Mouse (Mus musculus): ENCODE data around the gene Rap1gap. TPM values are rescaled to one million over a fixed set of nuclear protein-coding genes. Genes with fewer than 3 reads are reported as not detected.

Rap1gap gene
- total RNA-seq, 2 experiments from 2014 or later: 263 to 318 TPM

GRCm38 (mm10) chr4:137682961-137683453 is 18.5 kb downstream of the Rap1gap start:
- intact Hi-C loops (cut with DNase I): no loop called here
- no peak for DNase-seq (ENCODE audit: low spot score in 2 of 2)

DNA sequence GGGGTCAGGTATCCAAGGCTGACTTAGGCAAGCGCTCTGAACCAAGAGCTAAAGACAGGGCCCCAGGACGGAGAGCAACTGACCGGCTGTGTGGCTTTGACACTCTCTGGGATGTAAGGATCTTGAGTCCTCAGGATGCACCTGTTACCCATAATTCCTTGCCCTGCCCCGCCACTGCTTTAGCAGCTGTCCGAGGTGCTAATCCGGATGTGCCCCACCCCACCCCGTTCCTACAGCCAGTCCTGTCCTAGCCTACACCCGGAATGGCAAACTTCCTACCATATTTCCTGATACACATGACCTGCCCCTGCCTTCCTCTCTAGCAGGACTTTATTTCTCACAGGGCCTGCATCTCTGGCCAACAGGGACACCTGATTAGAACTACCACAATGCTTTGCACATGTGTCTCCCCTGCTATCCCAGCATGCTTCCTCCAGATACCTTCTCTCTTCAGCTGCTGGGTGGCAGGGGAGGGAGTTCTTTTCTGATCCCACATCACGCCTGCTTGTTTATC is 20.4 kb downstream of the Rap1gap start:
- intact Hi-C loops (cut with DNase I): loop anchor here (5.0 kb wide), 1 partner anchor 152 kb away; no protein-coding TSS in a partner anchor
- DNase-seq (ENCODE audit: low spot score in 2 of 2): no peak

GRCm38 (mm10) chr4:137686303-137686702 is 21.8 kb downstream of the Rap1gap start:
- no peak for DNase-seq (ENCODE audit: low spot score in 2 of 2)
- intact Hi-C loops (cut with DNase I): loop anchor here (5.0 kb wide), 1 partner anchor 151 kb away; no protein-coding TSS in a partner anchor

DNA sequence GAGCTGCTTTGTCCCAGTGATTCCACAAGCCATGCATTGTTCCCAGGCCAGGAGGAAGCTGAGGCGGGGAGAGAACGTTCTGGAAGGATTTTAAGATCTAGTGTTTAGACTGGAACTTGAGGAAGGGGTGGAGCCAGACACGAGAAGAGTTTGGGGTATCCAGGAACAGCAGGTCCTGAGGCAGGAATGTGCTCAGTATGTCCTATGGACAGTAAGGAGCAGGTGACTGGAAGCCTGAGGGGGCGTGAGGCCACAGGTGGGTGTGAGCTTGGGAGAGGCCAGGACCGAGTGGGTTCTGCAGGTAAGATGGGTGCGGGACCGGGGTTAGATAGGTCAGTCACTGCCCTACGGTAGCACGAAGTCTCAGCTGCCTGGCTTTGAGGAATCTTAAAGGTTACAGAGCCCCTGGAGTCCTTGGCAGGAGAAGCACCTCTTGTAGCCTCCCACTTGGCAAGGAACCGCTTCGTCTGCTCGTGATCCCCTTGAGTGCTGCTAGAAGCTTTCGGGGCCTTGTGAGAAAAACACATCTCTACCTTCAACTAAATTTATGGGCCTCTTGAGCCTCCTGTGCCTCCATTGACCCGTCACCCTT is 22.8 kb downstream of the Rap1gap start:
- intact Hi-C loops (cut with DNase I): loop anchor here (5.0 kb wide), 1 partner anchor 150 kb away; no protein-coding TSS in a partner anchor
- DNase-seq (ENCODE audit: low spot score in 2 of 2): no peak

DNA sequence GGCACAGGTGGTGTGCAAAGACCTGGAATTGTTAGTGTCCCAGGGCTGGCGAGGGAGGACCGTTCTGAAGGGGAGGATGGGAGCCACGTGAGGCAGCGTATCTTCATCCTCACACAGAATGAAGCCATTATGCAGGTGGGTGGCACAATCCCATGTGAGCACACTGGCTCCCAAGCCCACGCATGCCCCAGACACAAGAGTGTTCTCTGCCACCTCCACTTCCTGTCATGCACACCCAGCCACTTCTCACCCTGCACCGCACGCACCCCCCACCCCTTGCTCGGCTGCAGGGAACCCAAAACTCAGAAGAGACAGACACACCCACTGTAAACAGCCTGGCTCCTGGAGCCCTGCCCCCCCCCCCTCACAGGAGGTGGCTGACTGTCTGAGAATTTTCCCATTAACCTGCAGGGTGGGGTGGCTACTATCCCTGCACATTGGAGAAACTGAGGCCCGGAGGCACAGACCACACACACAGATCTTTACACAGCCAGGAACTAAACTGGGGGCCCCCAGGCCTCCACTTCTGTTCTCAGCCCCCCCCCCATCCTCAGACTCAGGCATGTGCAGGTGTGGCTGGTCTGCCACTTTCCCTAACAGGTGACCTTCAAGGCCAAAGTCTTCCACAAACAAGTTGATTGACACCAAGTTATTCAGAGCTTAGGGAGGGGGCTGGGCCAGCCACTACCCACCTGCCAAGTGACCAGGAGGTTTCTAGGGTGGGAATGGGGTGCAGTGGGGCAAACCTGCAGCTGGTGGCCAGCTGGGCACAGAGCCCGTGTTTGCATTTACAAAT is 27.8 kb downstream of the Rap1gap start:
- peak; percentile 61 to 83 for DNase-seq (ENCODE audit: low spot score in 2 of 2)
- intact Hi-C loops (cut with DNase I): loop anchor here (2.0 kb wide), 1 partner anchor 16 kb away; no protein-coding TSS in a partner anchor

- intact Hi-C loops (cut with DNase I): no loop called here
- DNase-seq (ENCODE audit: low spot score in 2 of 2): no peak
Measured at GRCm38 (mm10) chr4:137695300-137695699, 30.8 kb downstream of the Rap1gap start.

DNA sequence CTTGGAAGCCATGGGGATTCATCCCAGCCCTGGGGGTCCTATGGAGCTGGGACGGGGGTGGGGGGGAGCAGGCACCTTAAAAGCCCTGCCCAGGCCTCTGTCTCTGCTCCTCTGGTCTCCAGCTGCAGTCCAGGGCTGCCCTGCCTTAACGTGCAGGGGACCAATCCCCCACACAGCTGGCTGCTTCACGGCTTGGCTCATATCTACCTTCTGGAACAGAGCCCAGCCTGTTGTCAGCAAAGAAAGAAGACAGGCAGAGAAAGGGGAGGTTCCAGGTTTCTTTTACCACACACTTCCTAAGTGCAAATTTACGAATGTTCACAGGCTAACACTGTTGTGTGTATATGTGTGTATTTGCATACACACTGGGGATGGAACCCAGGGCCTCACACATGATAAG is 31.4 kb downstream of the Rap1gap start:
- DNase-seq (ENCODE audit: low spot score in 2 of 2): peak in 1 of 2 experiments; percentile 48
- intact Hi-C loops (cut with DNase I): no loop called here

GRCm38 (mm10) chr4:137697156-137697885 is 32.8 kb downstream of the Rap1gap start:
- no peak for DNase-seq (ENCODE audit: low spot score in 2 of 2)
- intact Hi-C loops (cut with DNase I): no loop called here

GRCm38 (mm10) chr4:137698076-137698985 is 33.8 kb downstream of the Rap1gap start:
- no peak for DNase-seq (ENCODE audit: low spot score in 2 of 2)
- intact Hi-C loops (cut with DNase I): no loop called here

- DNase-seq (ENCODE audit: low spot score in 2 of 2): no peak
- intact Hi-C loops (cut with DNase I): no loop called here
Measured at GRCm38 (mm10) chr4:137699264-137700211, 35.0 kb downstream of the Rap1gap start.

DNA sequence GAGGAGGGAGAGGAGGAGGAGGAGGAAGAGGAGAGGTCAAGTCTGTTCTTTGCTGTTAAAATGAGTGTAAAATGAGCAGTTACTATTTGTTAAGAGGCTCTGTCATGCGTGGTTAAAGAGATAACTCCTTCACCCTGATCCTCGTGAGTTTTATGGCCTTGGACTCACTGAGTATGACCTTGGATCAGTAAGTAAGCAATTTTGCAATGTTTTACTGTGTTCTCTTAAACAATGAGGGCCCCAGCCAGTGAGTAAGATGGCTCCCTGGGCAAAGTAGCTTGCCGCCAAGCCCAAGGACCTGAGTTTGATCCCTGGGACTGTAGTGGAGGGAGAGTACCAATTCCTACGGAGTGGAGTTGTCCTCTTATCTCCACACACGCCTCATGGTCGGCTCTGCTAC is 36.4 kb downstream of the Rap1gap start:
- no peak for DNase-seq (ENCODE audit: low spot score in 2 of 2)
- intact Hi-C loops (cut with DNase I): no loop called here

DNA sequence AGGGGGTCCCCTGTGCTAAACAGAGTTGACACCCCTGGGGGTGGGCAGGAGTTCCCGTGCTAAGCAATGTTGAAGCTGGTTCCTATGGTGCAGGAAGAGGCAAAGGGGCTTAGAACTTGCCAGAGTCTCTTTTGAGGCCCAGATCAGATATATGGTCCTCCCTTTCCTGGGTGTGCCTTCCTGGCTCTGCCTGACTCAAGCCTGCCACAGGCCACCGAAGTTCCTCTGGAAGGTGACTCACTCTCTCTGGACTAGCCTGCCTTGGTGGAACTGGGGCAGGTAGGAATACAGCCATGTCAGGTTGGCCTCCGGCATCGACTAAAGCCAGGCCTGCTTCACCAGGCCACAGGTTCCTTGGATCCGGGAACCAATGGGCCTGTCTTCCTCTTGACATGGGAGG is 38.6 kb downstream of the Rap1gap start:
- intact Hi-C loops (cut with DNase I): no loop called here
- no peak for DNase-seq (ENCODE audit: low spot score in 2 of 2)

DNA sequence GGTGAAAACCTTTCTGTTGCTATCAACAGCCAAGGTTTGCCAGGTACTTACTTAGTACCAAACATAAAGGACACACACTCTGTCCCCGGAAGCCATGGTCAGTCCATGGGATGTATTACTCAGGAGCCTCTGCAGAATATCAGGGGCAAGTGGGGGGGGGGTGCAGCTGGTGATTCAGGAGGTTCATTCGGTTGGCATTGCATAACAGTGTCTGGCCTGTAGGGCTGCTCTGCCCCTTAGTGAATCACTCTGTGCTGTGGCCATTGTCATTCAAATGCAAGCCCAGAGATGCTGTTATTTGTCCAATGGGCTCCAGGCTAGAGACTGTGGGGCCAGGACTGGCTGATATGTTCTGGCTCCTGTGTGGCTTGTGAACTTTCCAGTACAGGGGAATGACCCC is 40.0 kb downstream of the Rap1gap start:
- intact Hi-C loops (cut with DNase I): no loop called here
- no peak for DNase-seq (ENCODE audit: low spot score in 2 of 2)

- DNase-seq (ENCODE audit: low spot score in 2 of 2): peak in 1 of 2 experiments; percentile 63
- intact Hi-C loops (cut with DNase I): no loop called here
Measured at GRCm38 (mm10) chr4:137705379-137705778, 40.9 kb downstream of the Rap1gap start.

- intact Hi-C loops (cut with DNase I): no loop called here
- no peak for DNase-seq (ENCODE audit: low spot score in 2 of 2)
Measured at GRCm38 (mm10) chr4:137706510-137706909, 42.0 kb downstream of the Rap1gap start.

- intact Hi-C loops (cut with DNase I): no loop called here
Measured at GRCm38 (mm10) chr4:137707216-137707990, 42.9 kb downstream of the Rap1gap start.

GRCm38 (mm10) chr4:137712963-137713362 is 48.4 kb downstream of the Rap1gap start:
- no peak for DNase-seq (ENCODE audit: low spot score in 2 of 2)
- intact Hi-C loops (cut with DNase I): no loop called here

More at GRCm38 (mm10) chr4:137707216-137707990, 42.9 kb downstream of the Rap1gap start:
- DNase-seq (ENCODE audit: low spot score in 2 of 2): peak; percentile 42 to 60

Data from left cerebral cortex, postnatal 25 days (tissue).